In the genomic region with DNA sequence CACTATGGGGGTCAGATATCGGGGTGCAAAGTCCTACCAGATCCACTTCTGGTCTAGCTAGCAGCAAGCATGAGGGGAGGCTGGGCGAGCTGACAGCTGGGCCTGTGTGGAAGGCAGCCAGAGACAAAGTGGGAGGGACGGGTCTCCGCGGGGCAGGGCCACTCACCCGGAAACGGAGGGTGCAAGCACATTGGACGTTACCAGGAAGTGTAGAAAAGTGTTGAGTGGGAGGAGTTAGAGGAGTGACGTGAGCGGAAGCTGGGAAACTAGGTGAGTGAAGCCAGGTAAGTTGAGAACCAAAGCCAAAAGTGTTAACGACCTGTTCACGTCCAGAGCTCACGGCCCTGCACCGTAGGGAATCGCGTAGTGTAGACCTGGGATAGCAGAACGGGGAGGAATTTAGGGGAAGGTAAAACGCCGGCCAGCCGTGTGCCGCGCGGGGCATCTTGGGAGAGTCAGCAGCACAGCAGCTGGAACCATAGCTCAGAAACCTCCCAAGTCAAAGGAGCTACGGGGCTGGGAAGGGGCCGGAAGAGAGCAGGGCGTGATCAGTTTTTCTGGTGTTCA, we compare ENCODE assay signal across 8 mouse cellular contexts. TPM values are rescaled to one million over a fixed set of nuclear protein-coding genes. Genes with fewer than 3 reads are reported as not detected.
DNase-seq lines count a peak whose midpoint lies in the region; ATAC-seq lines count a peak whose summit lies in the region.

A gene (plus strand): TSS at position 237 of the 567 bp plus-strand sequence.

- no peaks in the 10 kb centered on the region; the same call in 1 of the 2 replicates for H3K27me3 ChIP-seq in hindbrain, embryonic 16.5 days (replicated peaks; ENCODE audit: control insufficient read depth, insufficient read depth, low read length)

- WGBS in hindbrain, embryonic 16.5 days, result under 1% methylated on average over 26 of the region's 26 CpGs
- under 1% methylated on average over 26 of the region's 26 CpGs for WGBS in macrophage (ENCODE audit: missing documents)

- H3K4me3 ChIP-seq in hindbrain, embryonic 16.5 days (ENCODE audit: low read length), result peak within 1 kb of the TSS; percentile 78
- peak within 1 kb of the TSS; percentile 76 for H3K4me3 ChIP-seq in macrophage (ENCODE audit: inconsistent target)

- H3K9me3 ChIP-seq in hindbrain, embryonic 16.5 days (ENCODE audit: control insufficient read depth, low read length), result no peaks in the 10 kb centered on the region

- H3K27ac ChIP-seq in hindbrain, embryonic 16.5 days (ENCODE audit: low read depth, low read length), result peak within 1 kb of the TSS; percentile 91
- H3K27ac ChIP-seq in macrophage, result peak within 1 kb of the TSS; percentile 63

- peak within 1 kb of the TSS; percentile 70 for H3K4me2 ChIP-seq in hindbrain, embryonic 16.5 days (ENCODE audit: low read length)

- peak; percentile 82 for DNase-seq in WW6 (ENCODE audit: low read depth, low spot score)
- DNase-seq in cerebellum, postnatal 4 days (ENCODE audit: low spot score in 2 of 2), result peak; percentile 63 to 83
- DNase-seq in gastrocnemius, adult 18-20 months (ENCODE audit: low spot score), result peak; percentile 96
- peak; percentile 77 to 82 for DNase-seq in left cerebral cortex, adult 18-20 months (ENCODE audit: low spot score in 2 of 2)
- peak; percentile 89 for DNase-seq in right cerebral cortex, adult 18-20 months
- peak; percentile 56 for DNase-seq in urinary bladder, postnatal 10 days (ENCODE audit: low spot score)

- ATAC-seq in hindbrain, embryonic 16.5 days, result peak; percentile 99

- peaks cover 6% of the 10 kb centered on the region for H3K4me1 ChIP-seq in hindbrain, embryonic 16.5 days (ENCODE audit: control insufficient read depth, insufficient read depth, low read depth, low read length)

- H3K9ac ChIP-seq in hindbrain, embryonic 16.5 days (ENCODE audit: low read depth, low read length), result peak within 1 kb of the TSS; percentile 70

- no peaks in the 10 kb centered on the region for H3K36me3 ChIP-seq in hindbrain, embryonic 16.5 days (ENCODE audit: control insufficient read depth, insufficient read depth, low read length)
- peaks cover 10% of the 10 kb centered on the region for H3K36me3 ChIP-seq in macrophage (ENCODE audit: inconsistent target)

- H3K79me2 ChIP-seq in macrophage (ENCODE audit: inconsistent target), result peaks cover 21% of the 10 kb centered on the region; the same call in 1 of the 2 replicates

RNA-seq across cellular contexts. Expression of the gene that starts here (rescaled TPM):
- 10 to 100 TPM in 1 of 2 experiments, 1 to 10 TPM in 1; 9.4 to 10.3 TPM for total RNA-seq in gastrocnemius, adult 18-20 months (2021)
- 11.5 and 11.8 TPM in 2 replicates for polyA plus RNA-seq in hindbrain, embryonic 16.5 days (2015; fragmentation: Nextera tagmentation; extraction: Ambion mirVana)
- total RNA-seq in left cerebral cortex, adult 18-20 months (2021), result 1 to 10 TPM; 4.6 to 4.8 TPM
- total RNA-seq in macrophage (2018; cell fraction: chromatin; rRNA removed), result 10 to 100 TPM in 2 of 26 experiments, 1 to 10 TPM in 23, under 1 TPM in 1; 0.41 to 10.5 (median 4.4) TPM
- 1 to 10 TPM; 2.1 to 9.5 (median 6.6) TPM for total RNA-seq in macrophage (2018; cell fraction: cytosol; rRNA removed)
- total RNA-seq in macrophage (2018; cell fraction: nucleus; rRNA removed), result 10 to 100 TPM in 2 of 26 experiments, 1 to 10 TPM in 23, under 1 TPM in 1; 0.67 to 11.8 (median 4.7) TPM
- 5.0 to 11.8 TPM (median 7.5 TPM) in 3 replicates for polyA plus RNA-seq in macrophage (2018)

Comparison
In these comparisons a context has a peak if more than half of its experiments do, and no peak if none do; other contexts are left out.
1. Peak in every context shown above with its lines: DNase-seq, ATAC-seq, H3K4me3 ChIP-seq and H3K27ac ChIP-seq.